Mouse (Mus musculus) thymus, postnatal 14 days (tissue): ENCODE measurements around the gene Sec23b.

Source experiments
- DNase-seq: peaks from one replicate; pipeline ENCODE4 v3.0.0; 2021

The Sec23b gene

GRCm38 (mm10) chr2:144613956-144614355, 57.9 kb downstream of the Sec23b start:
- no peak for DNase-seq

GRCm38 (mm10) chr2:144617074-144617874, 61.2 kb downstream of the Sec23b start:
- DNase-seq = no peak

- no peak for DNase-seq
These were observed 65.5 kb downstream of the Sec23b start for GRCm38 (mm10) chr2:144621491-144621890.

GRCm38 (mm10) chr2:144633551-144633950, 77.5 kb downstream of the Sec23b start:
- DNase-seq = no peak

- no peak for DNase-seq
These were observed 78.2 kb downstream of the Sec23b start for GRCm38 (mm10) chr2:144634231-144634630.

- no peak for DNase-seq
These were observed 78.7 kb downstream of the Sec23b start for GRCm38 (mm10) chr2:144634729-144635128.

GRCm38 (mm10) chr2:144635644-144636320, 79.8 kb downstream of the Sec23b start:
- DNase-seq = peak; percentile 52

- no peak for DNase-seq
These were observed 81.2 kb downstream of the Sec23b start for GRCm38 (mm10) chr2:144637204-144637603.

GRCm38 (mm10) chr2:144637671-144638395, 81.8 kb downstream of the Sec23b start:
- DNase-seq = no peak

GRCm38 (mm10) chr2:144638719-144639118, 82.7 kb downstream of the Sec23b start:
- no peak for DNase-seq

- DNase-seq = no peak
These were observed 84.1 kb downstream of the Sec23b start for GRCm38 (mm10) chr2:144640101-144640500.
